Mouse (Mus musculus): ENCODE data around the gene Unc13d.
A peak's percentile ranks its signal among the peaks of the same experiment; 100 is the strongest.

Unc13d gene

GRCm38 (mm10) chr11:116078221-116078620, 460 bp upstream of the Unc13d start:
- peak; percentile 60 for DNase-seq (ENCODE audit: low read depth, low spot score)

GRCm38 (mm10) chr11:116076836-116077235, 925 bp downstream of the Unc13d start:
- DNase-seq (ENCODE audit: low read depth, low spot score), result no peak

- no peak for DNase-seq (ENCODE audit: low read depth, low spot score)
These were observed 1.6 kb downstream of the Unc13d start for GRCm38 (mm10) chr11:116076266-116076540.

- DNase-seq (ENCODE audit: low read depth, low spot score), result peak; percentile 44
These were observed 2.1 kb downstream of the Unc13d start for GRCm38 (mm10) chr11:116075539-116076265.

GRCm38 (mm10) chr11:116074436-116074991, 3.2 kb downstream of the Unc13d start:
- no peak for DNase-seq (ENCODE audit: low read depth, low spot score)

GRCm38 (mm10) chr11:116072608-116073007, 5.2 kb downstream of the Unc13d start:
- DNase-seq (ENCODE audit: low read depth, low spot score), result no peak

GRCm38 (mm10) chr11:116071510-116071909, 6.3 kb downstream of the Unc13d start:
- peak; percentile 84 for DNase-seq (ENCODE audit: low read depth, low spot score)

GRCm38 (mm10) chr11:116065345-116065744, 12.4 kb downstream of the Unc13d start:
- no peak for DNase-seq (ENCODE audit: low read depth, low spot score)

- DNase-seq (ENCODE audit: low read depth, low spot score), result no peak
These were observed 13.4 kb downstream of the Unc13d start for GRCm38 (mm10) chr11:116064187-116064867.

- DNase-seq (ENCODE audit: low read depth, low spot score), result no peak
These were observed 14.2 kb downstream of the Unc13d start for GRCm38 (mm10) chr11:116063562-116063961.

- no peak for DNase-seq (ENCODE audit: low read depth, low spot score)
These were observed 15.2 kb downstream of the Unc13d start for GRCm38 (mm10) chr11:116062521-116062920.

GRCm38 (mm10) chr11:116061641-116062415, 15.9 kb downstream of the Unc13d start:
- no peak for DNase-seq (ENCODE audit: low read depth, low spot score)

- DNase-seq (ENCODE audit: low read depth, low spot score), result no peak
These were observed 17.2 kb downstream of the Unc13d start for GRCm38 (mm10) chr11:116060596-116060995.

GRCm38 (mm10) chr11:116059691-116060025, 18.1 kb downstream of the Unc13d start:
- DNase-seq (ENCODE audit: low read depth, low spot score), result no peak

GRCm38 (mm10) chr11:116058868-116059690, 18.7 kb downstream of the Unc13d start:
- DNase-seq (ENCODE audit: low read depth, low spot score), result no peak

- no peak for DNase-seq (ENCODE audit: low read depth, low spot score)
These were observed 19.6 kb downstream of the Unc13d start for GRCm38 (mm10) chr11:116058022-116058614.

GRCm38 (mm10) chr11:116057237-116057881, 20.4 kb downstream of the Unc13d start:
- DNase-seq (ENCODE audit: low read depth, low spot score), result no peak

GRCm38 (mm10) chr11:116055873-116056272, 21.9 kb downstream of the Unc13d start:
- DNase-seq (ENCODE audit: low read depth, low spot score), result no peak

GRCm38 (mm10) chr11:116053510-116054229, 24.1 kb downstream of the Unc13d start:
- DNase-seq (ENCODE audit: low read depth, low spot score), result no peak

GRCm38 (mm10) chr11:116050196-116050595, 27.6 kb downstream of the Unc13d start:
- no peak for DNase-seq (ENCODE audit: low read depth, low spot score)

All from ES-CJ7 (cell line).